Mouse (Mus musculus): ENCODE measurements around the gene Eif5. TPM values are rescaled to one million over a fixed set of nuclear protein-coding genes. Genes with fewer than 3 reads are reported as not detected.

Gene Eif5
- polyA plus RNA-seq, 1 experiment = 91.0 TPM

- Histone ChIP-seq H3K36me3 (ENCODE audit: control insufficient read depth, insufficient read depth) (no peaks in the 10 kb centered on the region), H3ac (ENCODE audit: control insufficient read depth, insufficient read length, low read depth) (no peak overlapping the region), H3K4me3 (ENCODE audit: insufficient read depth, poor library complexity, severe bottlenecking) (no peak overlapping the region), H3K79me3 (ENCODE audit: low read depth) (no peaks in the 10 kb centered on the region), H3K27me3 (ENCODE audit: control insufficient read depth, insufficient read depth, insufficient read length) (no peaks in the 10 kb centered on the region), H3K79me2 (ENCODE audit: control insufficient read depth, insufficient read depth) (no peaks in the 10 kb centered on the region)
- no peak for TF ChIP-seq MYOG (IDR thresholded peaks at IDR 0.05; ENCODE audit: control insufficient read depth, extremely low read depth, insufficient read length)
- TF ChIP-seq MAX (IDR thresholded peaks at IDR 0.05) = no peak
- TF ChIP-seq CTCF (IDR thresholded peaks at IDR 0.05; ENCODE audit: control insufficient read depth, insufficient read depth, insufficient read length) = no peak
- no peak for TF ChIP-seq CEBPB (IDR thresholded peaks at IDR 0.05; ENCODE audit: low read depth)
- no peak for TF ChIP-seq FOSL1 (IDR thresholded peaks at IDR 0.05; ENCODE audit: insufficient read depth, low read length, poor library complexity, severe bottlenecking)
- TF ChIP-seq USF1 (IDR thresholded peaks at IDR 0.05; ENCODE audit: low read depth) = no peak
- no peak for TF ChIP-seq MYOD1 (IDR thresholded peaks at IDR 0.05; ENCODE audit: control insufficient read depth, insufficient read length, low read depth)
Observed at GRCm38 (mm10) chr12:111512572-111513063, 25.2 kb upstream of the Eif5 start.

GRCm38 (mm10) chr12:111513673-111514072, 24.1 kb upstream of the Eif5 start:
- no peak overlapping the region for H3K4me3 ChIP-seq (ENCODE audit: insufficient read depth, poor library complexity, severe bottlenecking)
- H3K79me2 ChIP-seq (ENCODE audit: control insufficient read depth, insufficient read depth) = no peaks in the 10 kb centered on the region
- no peaks in the 10 kb centered on the region for H3K79me3 ChIP-seq (ENCODE audit: low read depth)
- TF ChIP-seq MYOD1 (IDR thresholded peaks at IDR 0.05; ENCODE audit: control insufficient read depth, insufficient read length, low read depth) (no peak), CEBPB (IDR thresholded peaks at IDR 0.05; ENCODE audit: low read depth) (no peak), MAX (IDR thresholded peaks at IDR 0.05) (no peak), CTCF (IDR thresholded peaks at IDR 0.05; ENCODE audit: control insufficient read depth, insufficient read depth, insufficient read length) (no peak), USF1 (IDR thresholded peaks at IDR 0.05; ENCODE audit: low read depth) (no peak), FOSL1 (IDR thresholded peaks at IDR 0.05; ENCODE audit: insufficient read depth, low read length, poor library complexity, severe bottlenecking) (no peak), MYOG (IDR thresholded peaks at IDR 0.05; ENCODE audit: control insufficient read depth, extremely low read depth, insufficient read length) (no peak)
- no peaks in the 10 kb centered on the region for H3K36me3 ChIP-seq (ENCODE audit: control insufficient read depth, insufficient read depth)
- H3K27me3 ChIP-seq (ENCODE audit: control insufficient read depth, insufficient read depth, insufficient read length) = no peaks in the 10 kb centered on the region
- H3ac ChIP-seq (ENCODE audit: control insufficient read depth, insufficient read length, low read depth) = no peak overlapping the region

GRCm38 (mm10) chr12:111514231-111514792, 23.5 kb upstream of the Eif5 start:
- H3K4me3 ChIP-seq (ENCODE audit: insufficient read depth, poor library complexity, severe bottlenecking) = no peak overlapping the region
- H3ac ChIP-seq (ENCODE audit: control insufficient read depth, insufficient read length, low read depth) = no peak overlapping the region
- no peaks in the 10 kb centered on the region for H3K79me3 ChIP-seq (ENCODE audit: low read depth)
- H3K27me3 ChIP-seq (ENCODE audit: control insufficient read depth, insufficient read depth, insufficient read length) = no peaks in the 10 kb centered on the region
- H3K79me2 ChIP-seq (ENCODE audit: control insufficient read depth, insufficient read depth) = no peaks in the 10 kb centered on the region
- H3K36me3 ChIP-seq (ENCODE audit: control insufficient read depth, insufficient read depth) = no peaks in the 10 kb centered on the region
- TF ChIP-seq USF1 (IDR thresholded peaks at IDR 0.05; ENCODE audit: low read depth) (no peak), CTCF (IDR thresholded peaks at IDR 0.05; ENCODE audit: control insufficient read depth, insufficient read depth, insufficient read length) (no peak), MYOD1 (IDR thresholded peaks at IDR 0.05; ENCODE audit: control insufficient read depth, insufficient read length, low read depth) (no peak), MAX (IDR thresholded peaks at IDR 0.05) (no peak), FOSL1 (IDR thresholded peaks at IDR 0.05; ENCODE audit: insufficient read depth, low read length, poor library complexity, severe bottlenecking) (no peak), CEBPB (IDR thresholded peaks at IDR 0.05; ENCODE audit: low read depth) (no peak), MYOG (IDR thresholded peaks at IDR 0.05; ENCODE audit: control insufficient read depth, extremely low read depth, insufficient read length) (no peak)

- H3ac ChIP-seq (ENCODE audit: control insufficient read depth, insufficient read length, low read depth) = no peak overlapping the region
- H3K79me2 ChIP-seq (ENCODE audit: control insufficient read depth, insufficient read depth) = no peaks in the 10 kb centered on the region
- H3K79me3 ChIP-seq (ENCODE audit: low read depth) = no peaks in the 10 kb centered on the region
- H3K4me3 ChIP-seq (ENCODE audit: insufficient read depth, poor library complexity, severe bottlenecking) = no peak overlapping the region
- no peak for TF ChIP-seq MYOD1 (IDR thresholded peaks at IDR 0.05; ENCODE audit: control insufficient read depth, insufficient read length, low read depth)
- no peaks in the 10 kb centered on the region for H3K36me3 ChIP-seq (ENCODE audit: control insufficient read depth, insufficient read depth)
- peaks cover 3% of the 10 kb centered on the region for H3K27me3 ChIP-seq (ENCODE audit: control insufficient read depth, insufficient read depth, insufficient read length)
Observed at GRCm38 (mm10) chr12:111514874-111515649, 22.8 kb upstream of the Eif5 start.

- Histone ChIP-seq H3ac (ENCODE audit: control insufficient read depth, insufficient read length, low read depth) (no peak overlapping the region), H3K36me3 (ENCODE audit: control insufficient read depth, insufficient read depth) (no peaks in the 10 kb centered on the region), H3K79me2 (ENCODE audit: control insufficient read depth, insufficient read depth) (no peaks in the 10 kb centered on the region), H3K79me3 (ENCODE audit: low read depth) (no peaks in the 10 kb centered on the region), H3K4me3 (ENCODE audit: insufficient read depth, poor library complexity, severe bottlenecking) (no peak overlapping the region), H3K27me3 (ENCODE audit: control insufficient read depth, insufficient read depth, insufficient read length) (peaks cover 3% of the 10 kb centered on the region)
- no peak for TF ChIP-seq USF1 (IDR thresholded peaks at IDR 0.05; ENCODE audit: low read depth)
- no peak for TF ChIP-seq CEBPB (IDR thresholded peaks at IDR 0.05; ENCODE audit: low read depth)
- TF ChIP-seq CTCF (IDR thresholded peaks at IDR 0.05; ENCODE audit: control insufficient read depth, insufficient read depth, insufficient read length) = no peak
- TF ChIP-seq MYOG (IDR thresholded peaks at IDR 0.05; ENCODE audit: control insufficient read depth, extremely low read depth, insufficient read length) = no peak
- TF ChIP-seq MYOD1 (IDR thresholded peaks at IDR 0.05; ENCODE audit: control insufficient read depth, insufficient read length, low read depth) = no peak
- TF ChIP-seq FOSL1 (IDR thresholded peaks at IDR 0.05; ENCODE audit: insufficient read depth, low read length, poor library complexity, severe bottlenecking) = no peak
- TF ChIP-seq MAX (IDR thresholded peaks at IDR 0.05) = no peak
Observed at GRCm38 (mm10) chr12:111515920-111516319, 21.9 kb upstream of the Eif5 start.
